Mouse (Mus musculus): Measurements from ENCODE around the gene Tmem37. TPM values are rescaled to one million over a fixed set of nuclear protein-coding genes. Genes with fewer than 3 reads are reported as not detected.

Gene Tmem37
- polyA plus RNA-seq, 1 experiment = 5.8 TPM

GRCm38 (mm10) chr1:120060687-120061086, 13.2 kb downstream of the Tmem37 start:
- TF ChIP-seq POLR2A (IDR thresholded peaks at IDR 0.05; ENCODE audit: borderline replicate concordance, control insufficient read depth, low read depth, low read length) (no peak), CTCF (IDR thresholded peaks at IDR 0.05; ENCODE audit: control insufficient read depth, insufficient read depth, low read length) (no peak)
- 77% methylated on average over 5 of the region's 5 CpGs for WGBS
- no peak overlapping the region for H3K4me3 ChIP-seq (replicated peaks; ENCODE audit: control insufficient read depth, low read depth, low read length)
- peaks cover 1% of the 10 kb centered on the region; the same call in 1 of the 2 replicates for H3K4me1 ChIP-seq (ENCODE audit: control insufficient read depth, insufficient read depth, low read length)
- no peak overlapping the region for H3K27ac ChIP-seq (ENCODE audit: control insufficient read depth, insufficient read depth, low read depth, low read length, poor library complexity)

- TF ChIP-seq CTCF (IDR thresholded peaks at IDR 0.05; ENCODE audit: control insufficient read depth, insufficient read depth, low read length) (no peak), POLR2A (IDR thresholded peaks at IDR 0.05; ENCODE audit: borderline replicate concordance, control insufficient read depth, low read depth, low read length) (no peak)
- Histone ChIP-seq H3K27ac (ENCODE audit: control insufficient read depth, insufficient read depth, low read depth, low read length, poor library complexity) (no peak overlapping the region), H3K4me1 (ENCODE audit: control insufficient read depth, insufficient read depth, low read length) (peaks cover 3% of the 10 kb centered on the region), H3K4me3 (replicated peaks; ENCODE audit: control insufficient read depth, low read depth, low read length) (no peak overlapping the region)
- WGBS = 68% methylated on average over 8 of the region's 8 CpGs
These were observed 16.0 kb downstream of the Tmem37 start for GRCm38 (mm10) chr1:120057674-120058430.

GRCm38 (mm10) chr1:120057044-120057443, 16.8 kb downstream of the Tmem37 start:
- TF ChIP-seq CTCF (IDR thresholded peaks at IDR 0.05; ENCODE audit: control insufficient read depth, insufficient read depth, low read length) = no peak
- TF ChIP-seq POLR2A (IDR thresholded peaks at IDR 0.05; ENCODE audit: borderline replicate concordance, control insufficient read depth, low read depth, low read length) = no peak
- Histone ChIP-seq H3K4me1 (ENCODE audit: control insufficient read depth, insufficient read depth, low read length) (peaks cover 3% of the 10 kb centered on the region), H3K4me3 (replicated peaks; ENCODE audit: control insufficient read depth, low read depth, low read length) (no peak overlapping the region), H3K27ac (ENCODE audit: control insufficient read depth, insufficient read depth, low read depth, low read length, poor library complexity) (no peak overlapping the region)
- WGBS = 9% methylated on average over 14 of the region's 14 CpGs

- no peak overlapping the region for H3K27ac ChIP-seq (ENCODE audit: control insufficient read depth, insufficient read depth, low read depth, low read length, poor library complexity)
- H3K4me1 ChIP-seq (ENCODE audit: control insufficient read depth, insufficient read depth, low read length) = peaks cover 3% of the 10 kb centered on the region
- WGBS = 70% methylated on average over 7 of the region's 7 CpGs
- TF ChIP-seq POLR2A (IDR thresholded peaks at IDR 0.05; ENCODE audit: borderline replicate concordance, control insufficient read depth, low read depth, low read length) (no peak), CTCF (IDR thresholded peaks at IDR 0.05; ENCODE audit: control insufficient read depth, insufficient read depth, low read length) (no peak)
- H3K4me3 ChIP-seq (replicated peaks; ENCODE audit: control insufficient read depth, low read depth, low read length) = no peak overlapping the region
These were observed 17.6 kb downstream of the Tmem37 start for GRCm38 (mm10) chr1:120056236-120056635.

DNA sequence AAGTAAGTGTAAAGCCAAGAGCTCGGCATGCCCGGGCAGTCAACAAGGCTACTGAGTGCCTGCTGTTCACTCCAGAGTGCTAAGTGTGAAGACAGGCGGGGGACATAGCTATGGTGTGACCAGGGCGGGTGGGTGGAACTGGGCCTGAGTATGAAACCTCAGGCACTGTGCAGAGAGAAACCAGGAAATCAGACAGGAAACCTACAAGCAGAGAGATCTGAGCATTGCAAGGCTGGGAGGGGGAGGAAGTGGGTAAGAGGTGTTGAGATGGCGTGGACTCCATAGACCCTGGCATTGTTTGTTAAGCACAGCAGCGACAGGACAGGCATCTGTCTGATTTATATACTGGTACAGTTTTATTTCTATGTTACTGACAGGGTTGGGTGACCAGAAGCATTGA, 18.4 kb downstream of the Tmem37 start:
- TF ChIP-seq POLR2A (IDR thresholded peaks at IDR 0.05; ENCODE audit: borderline replicate concordance, control insufficient read depth, low read depth, low read length) = no peak
- no peak for TF ChIP-seq CTCF (IDR thresholded peaks at IDR 0.05; ENCODE audit: control insufficient read depth, insufficient read depth, low read length)
- H3K4me3 ChIP-seq (replicated peaks; ENCODE audit: control insufficient read depth, low read depth, low read length) = no peak overlapping the region
- 4% methylated on average over 6 of the region's 6 CpGs for WGBS
- H3K27ac ChIP-seq (ENCODE audit: control insufficient read depth, insufficient read depth, low read depth, low read length, poor library complexity) = no peak overlapping the region
- H3K4me1 ChIP-seq (ENCODE audit: control insufficient read depth, insufficient read depth, low read length) = peaks cover 3% of the 10 kb centered on the region

DNA sequence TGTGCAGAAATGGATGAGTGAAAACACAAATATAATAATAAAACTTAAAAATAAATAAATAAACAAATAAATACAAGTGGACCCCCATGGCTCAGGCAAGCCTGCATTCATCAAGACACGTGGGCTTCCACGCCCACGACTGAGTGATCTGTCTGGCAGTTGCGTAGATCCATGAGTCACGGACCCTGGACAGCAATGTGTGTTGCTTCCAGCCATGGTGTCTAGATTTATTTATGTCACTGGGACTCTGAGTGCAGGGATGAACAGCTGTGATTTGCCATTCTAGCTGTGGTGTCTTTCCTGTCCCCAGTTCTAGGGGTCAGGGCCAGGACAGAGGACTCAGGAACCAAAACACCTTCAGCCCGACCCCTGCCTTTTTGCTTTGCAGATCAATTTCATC, 18.9 kb downstream of the Tmem37 start:
- TF ChIP-seq POLR2A (IDR thresholded peaks at IDR 0.05; ENCODE audit: borderline replicate concordance, control insufficient read depth, low read depth, low read length) (no peak), CTCF (IDR thresholded peaks at IDR 0.05; ENCODE audit: control insufficient read depth, insufficient read depth, low read length) (no peak)
- H3K4me3 ChIP-seq (replicated peaks; ENCODE audit: control insufficient read depth, low read depth, low read length) = no peak overlapping the region
- 76% methylated on average over 6 of the region's 6 CpGs for WGBS
- peak overlapping the region; percentile 45; the same call in 1 of the 2 replicates for H3K27ac ChIP-seq (ENCODE audit: control insufficient read depth, insufficient read depth, low read depth, low read length, poor library complexity)
- peaks cover 3% of the 10 kb centered on the region for H3K4me1 ChIP-seq (ENCODE audit: control insufficient read depth, insufficient read depth, low read length)

GRCm38 (mm10) chr1:120051070-120051469, 22.8 kb downstream of the Tmem37 start:
- TF ChIP-seq POLR2A (IDR thresholded peaks at IDR 0.05; ENCODE audit: borderline replicate concordance, control insufficient read depth, low read depth, low read length) (no peak), CTCF (IDR thresholded peaks at IDR 0.05; ENCODE audit: control insufficient read depth, insufficient read depth, low read length) (no peak)
- Histone ChIP-seq H3K4me1 (ENCODE audit: control insufficient read depth, insufficient read depth, low read length) (peaks cover 2% of the 10 kb centered on the region), H3K27ac (ENCODE audit: control insufficient read depth, insufficient read depth, low read depth, low read length, poor library complexity) (no peak overlapping the region), H3K4me3 (replicated peaks; ENCODE audit: control insufficient read depth, low read depth, low read length) (no peak overlapping the region)
- 49% methylated on average over 1 of the region's 1 CpGs for WGBS

GRCm38 (mm10) chr1:120047325-120047724, 26.5 kb downstream of the Tmem37 start:
- Histone ChIP-seq H3K27ac (ENCODE audit: control insufficient read depth, insufficient read depth, low read depth, low read length, poor library complexity) (no peak overlapping the region), H3K4me3 (replicated peaks; ENCODE audit: control insufficient read depth, low read depth, low read length) (no peak overlapping the region), H3K4me1 (ENCODE audit: control insufficient read depth, insufficient read depth, low read length) (peaks cover 2% of the 10 kb centered on the region; the same call in 1 of the 2 replicates)
- TF ChIP-seq POLR2A (IDR thresholded peaks at IDR 0.05; ENCODE audit: borderline replicate concordance, control insufficient read depth, low read depth, low read length) (no peak), CTCF (IDR thresholded peaks at IDR 0.05; ENCODE audit: control insufficient read depth, insufficient read depth, low read length) (no peak)
